Mouse (Mus musculus): Measurements from ENCODE around the gene Zfp513. TPM values are rescaled to one million over a fixed set of nuclear protein-coding genes. Genes with fewer than 3 reads are reported as not detected.
"Not testable (repeated sequence)": the region's sequence is repeated elsewhere in the genome, so short reads cannot be mapped to it uniquely, and the experiment has no call there.

Gene Zfp513
- total and polyA plus RNA-seq, 3 experiments = 3.6 to 10.2 (median 7.4) TPM

DNA sequence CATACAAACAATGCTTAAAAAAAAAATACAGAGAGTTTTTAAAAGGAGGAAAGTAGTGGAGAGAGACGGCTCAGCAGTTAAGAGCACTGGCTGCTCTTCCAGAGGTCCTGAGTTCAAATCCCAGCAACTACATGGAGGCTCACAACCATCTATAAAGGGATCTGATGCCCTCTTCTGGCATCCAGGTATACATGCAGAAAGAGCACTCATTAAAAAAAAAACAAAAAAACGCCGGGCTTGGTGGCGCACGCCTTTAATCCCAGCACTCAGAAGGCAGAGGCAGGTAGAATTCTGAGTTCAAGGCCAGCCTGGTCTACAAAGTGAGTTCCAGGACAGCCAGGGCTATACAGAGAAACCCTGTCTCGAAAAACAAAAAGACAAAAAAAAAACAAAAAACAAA lies 14.5 kb upstream of the Zfp513 start:
- H3K9me3 ChIP-seq (replicated peaks; ENCODE audit: low read length) = not testable (repeated sequence)
- peak; percentile 55; the same call in 1 of the 2 replicates for TF ChIP-seq ZNF384 (IDR thresholded peaks at IDR 0.05; ENCODE audit: low read depth, low read length)

DNA sequence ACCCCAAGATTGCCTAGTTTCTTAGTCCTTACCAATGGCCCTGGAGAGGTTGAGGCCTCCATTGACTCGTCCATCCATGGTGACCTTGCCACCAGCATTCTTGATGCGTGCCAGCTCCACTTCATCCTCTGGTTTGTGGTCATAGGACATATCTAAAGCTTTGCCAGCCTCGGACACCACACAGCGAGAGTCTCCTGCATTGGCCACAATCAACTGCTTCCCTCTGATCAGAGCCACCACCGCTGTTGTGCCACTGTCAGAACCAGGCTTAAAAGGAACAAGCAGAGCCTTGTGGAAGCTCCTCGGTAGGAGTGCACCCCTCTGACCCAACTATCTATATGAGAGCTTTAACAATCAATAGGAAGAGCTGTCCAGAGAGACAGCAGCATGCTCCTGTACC lies 2.3 kb upstream of the Zfp513 start:
- TF ChIP-seq EP300 (IDR thresholded peaks at IDR 0.05; ENCODE audit: low read length) (no peak), E2F4 (IDR thresholded peaks at IDR 0.05; ENCODE audit: insufficient replicate concordance, low read depth, low read length) (no peak), MAX (IDR thresholded peaks at IDR 0.05; ENCODE audit: low read length) (no peak), JUND (conservative IDR thresholded peaks at IDR 0.05; ENCODE audit: low read depth, low read length) (no peak), GABPA (IDR thresholded peaks at IDR 0.05; ENCODE audit: insufficient replicate concordance, low read depth, low read length) (no peak), BHLHE40 (IDR thresholded peaks at IDR 0.05; ENCODE audit: low read depth, low read length) (no peak), USF2 (conservative IDR thresholded peaks at IDR 0.05; ENCODE audit: low read depth, low read length) (no peak), POLR2A (IDR thresholded peaks at IDR 0.05; ENCODE audit: low read depth, low read length) (no peak), ZC3H11A (IDR thresholded peaks at IDR 0.05; ENCODE audit: low read depth, low read length) (no peak), CHD1 (IDR thresholded peaks at IDR 0.05; ENCODE audit: low read depth, low read length) (no peak), PAX5 (IDR thresholded peaks at IDR 0.05; ENCODE audit: low read length) (no peak), MXI1 (IDR thresholded peaks at IDR 0.05; ENCODE audit: low read depth, low read length) (no peak), UBTF (IDR thresholded peaks at IDR 0.05; ENCODE audit: low read depth, low read length) (no peak), NELFE (IDR thresholded peaks at IDR 0.05; ENCODE audit: low read depth, low read length) (no peak)
- dilution Hi-C loops (cut with MboI; ENCODE audit: extremely low pct_ligation_motif_present, extremely low pct_unique_long_range_greater_than_20kb, low sequenced_read_pairs) = no loop called here

More for the DNA sequence above, 14.5 kb upstream of the Zfp513 start:
- H3K4me2 ChIP-seq (ENCODE audit: insufficient read depth, low read depth, poor library complexity, severe bottlenecking); H3K27me3 ChIP-seq (replicated peaks); in situ Hi-C loops (cut with MboI; ENCODE audit: low pct_ligation_motif_present, low pct_unique_long_range_greater_than_20kb, low sequenced_read_pairs); DNase-seq (ENCODE audit: extremely low read depth); H3K27ac ChIP-seq (ENCODE audit: insufficient read depth, low read depth); H3K9ac ChIP-seq (ENCODE audit: insufficient read depth, low read depth); dilution Hi-C loops (cut with MboI; ENCODE audit: extremely low pct_ligation_motif_present, extremely low pct_unique_long_range_greater_than_20kb, low sequenced_read_pairs); H3K4me3 ChIP-seq (replicated peaks in 1 of 3; ENCODE audit: low read depth in 2 of 3, low read length in 2 of 3, poor library complexity in 1 of 3): not testable (repeated sequence)
- peaks cover 2 to 36% of the 10 kb centered on the region in 2 experiments; a peak in 3 of 4 replicates for H3K4me1 ChIP-seq (ENCODE audit: control insufficient read depth in 1 of 2, insufficient read depth in 2 of 2)
- peaks cover 0 to 33% of the 10 kb centered on the region in 2 experiments for H3K36me3 ChIP-seq (replicated peaks in 1 of 2; ENCODE audit: control insufficient read depth in 1 of 2, insufficient read depth in 1 of 2, low read length in 1 of 2)
- H3K79me2 ChIP-seq (replicated peaks; ENCODE audit: control insufficient read depth, extremely low read depth, insufficient read depth, poor library complexity, severe bottlenecking) = peaks cover 80% of the 10 kb centered on the region

GRCm38 (mm10) chr5:31203866-31204265 lies 1.8 kb upstream of the Zfp513 start:
- Histone ChIP-seq H3K79me2 (replicated peaks; ENCODE audit: control insufficient read depth, extremely low read depth, insufficient read depth, poor library complexity, severe bottlenecking) (peaks cover 27% of the 10 kb centered on the region), H3K4me3 (replicated peaks in 1 of 3; ENCODE audit: low read depth in 2 of 3, low read length in 2 of 3, poor library complexity in 1 of 3) (no peak overlapping the region), H3K9ac (ENCODE audit: insufficient read depth, low read depth) (no peak overlapping the region), H3K4me2 (ENCODE audit: insufficient read depth, low read depth, poor library complexity, severe bottlenecking) (no peak overlapping the region), H3K36me3 (replicated peaks in 1 of 2; ENCODE audit: control insufficient read depth in 1 of 2, insufficient read depth in 1 of 2, low read length in 1 of 2) (peaks cover 65 to 84% of the 10 kb centered on the region in 2 experiments), H3K4me1 (ENCODE audit: control insufficient read depth in 1 of 2, insufficient read depth in 2 of 2) (peaks cover 6 to 23% of the 10 kb centered on the region in 2 experiments), H3K27me3 (replicated peaks) (no peaks in the 10 kb centered on the region), H3K9me3 (replicated peaks; ENCODE audit: low read length) (no peaks in the 10 kb centered on the region), H3K27ac (ENCODE audit: insufficient read depth, low read depth) (no peak overlapping the region)
- dilution Hi-C loops (cut with MboI; ENCODE audit: extremely low pct_ligation_motif_present, extremely low pct_unique_long_range_greater_than_20kb, low sequenced_read_pairs) (no loop called here), in situ Hi-C loops (cut with MboI; ENCODE audit: low pct_ligation_motif_present, low pct_unique_long_range_greater_than_20kb, low sequenced_read_pairs) (no loop called here)
- no peak for TF ChIP-seq BHLHE40 (IDR thresholded peaks at IDR 0.05; ENCODE audit: low read depth, low read length)
- DNase-seq (ENCODE audit: extremely low read depth) = no peak

More for the DNA sequence above, 2.3 kb upstream of the Zfp513 start:
- in situ Hi-C loops (cut with MboI; ENCODE audit: low pct_ligation_motif_present, low pct_unique_long_range_greater_than_20kb, low sequenced_read_pairs) = no loop called here
- no peak overlapping the region for H3K27ac ChIP-seq (ENCODE audit: insufficient read depth, low read depth)
- H3K36me3 ChIP-seq (replicated peaks in 1 of 2; ENCODE audit: control insufficient read depth in 1 of 2, insufficient read depth in 1 of 2, low read length in 1 of 2) = peaks cover 59 to 82% of the 10 kb centered on the region in 2 experiments
- H3K4me2 ChIP-seq (ENCODE audit: insufficient read depth, low read depth, poor library complexity, severe bottlenecking) = no peak overlapping the region
- peaks cover 31% of the 10 kb centered on the region for H3K79me2 ChIP-seq (replicated peaks; ENCODE audit: control insufficient read depth, extremely low read depth, insufficient read depth, poor library complexity, severe bottlenecking)
- H3K9ac ChIP-seq (ENCODE audit: insufficient read depth, low read depth) = no peak overlapping the region
- H3K27me3 ChIP-seq (replicated peaks) = no peaks in the 10 kb centered on the region
- DNase-seq (ENCODE audit: extremely low read depth) = no peak
- no peaks in the 10 kb centered on the region for H3K9me3 ChIP-seq (replicated peaks; ENCODE audit: low read length)
- H3K4me1 ChIP-seq (ENCODE audit: control insufficient read depth in 1 of 2, insufficient read depth in 2 of 2) = peaks cover 6 to 23% of the 10 kb centered on the region in 2 experiments
- no peak overlapping the region for H3K4me3 ChIP-seq (replicated peaks in 1 of 3; ENCODE audit: low read depth in 2 of 3, low read length in 2 of 3, poor library complexity in 1 of 3)

Measured in CH12.LX (cell line).